Comparison of ENCODE assay signal across 15 mouse cellular contexts in the genomic region with DNA sequence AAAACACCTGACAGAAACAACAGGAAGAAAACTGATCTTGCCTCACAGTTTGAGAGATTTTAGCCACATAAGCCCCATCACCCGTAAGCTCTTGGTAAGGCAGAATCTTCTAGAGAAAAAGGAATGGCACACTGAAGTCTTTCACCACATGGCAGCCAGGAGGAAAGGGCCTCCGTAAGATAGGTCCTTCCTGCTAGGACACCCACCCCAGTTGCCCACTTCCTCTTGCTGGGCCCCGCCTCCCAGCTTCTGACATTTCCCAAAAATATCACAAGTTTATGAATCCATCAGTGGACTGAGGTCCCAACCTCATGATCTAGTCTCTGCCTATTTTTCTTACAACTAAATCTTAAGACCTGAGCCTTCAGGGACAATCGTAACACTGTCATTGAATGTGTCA.
DNase-seq lines count a peak whose midpoint lies in the region; ATAC-seq and TF ChIP-seq lines count a peak whose summit lies in the region.
"Had no signal": no experiment of that assay in that cellular context is flagged by ENCODE, and none has a peak within 500 bp of the region (broad histone marks: within the 10 kb centered on the region; RNA-seq: fewer than 3 reads in every experiment).

No protein-coding gene starts in this region.

- no peak for TF ChIP-seq POLR2A in bone marrow macrophage, adult 2 months (IDR thresholded peaks at IDR 0.05; ENCODE audit: borderline replicate concordance, low read depth, low read length)

- 77% methylated on average over 4 of the region's 4 CpGs for WGBS in kidney, embryonic 15.5 days

- peak overlapping the region; percentile 79; the same call in 1 of the 2 replicates for H3K27ac ChIP-seq in kidney, embryonic 15.5 days
- peak overlapping the region; percentile 47 for H3K27ac ChIP-seq in bone marrow macrophage, adult 2 months (ENCODE audit: insufficient read depth, low read depth, low read length)
- H3K27ac ChIP-seq: forebrain, embryonic 13.5 days; neural tube, embryonic 15.5 days had no signal

- H3K36me3 ChIP-seq in kidney, embryonic 15.5 days: no peaks in the 10 kb centered on the region
- H3K36me3 ChIP-seq: limb, embryonic 15.5 days; neural tube, embryonic 15.5 days had no signal

- ATAC-seq in kidney, embryonic 15.5 days (replicated peaks; ENCODE audit: low FRiP score): no peak
- ATAC-seq in erythroid progenitor cell, adult 5-6 weeks (replicated peaks; ENCODE audit: low FRiP score, poor library complexity, severe bottlenecking): no peak
- ATAC-seq: forebrain, embryonic 13.5 days had no signal

- peak; percentile 87 for DNase-seq in heart, adult 11 months
- no peak for DNase-seq in heart, adult 9 months (ENCODE audit: low spot score in 2 of 2)
- DNase-seq in kidney, adult 11 months: no peak
- DNase-seq in lung, postnatal 36 days: peak; percentile 59
- no peak for DNase-seq in adrenal gland, adult 18-20 months (ENCODE audit: low spot score in 2 of 2)
- DNase-seq: B cell, adult 2 months; cerebellum, adult 8-10 months; gastrocnemius, postnatal 10 days; thymus, adult 18-20 months had no signal

- no peak overlapping the region for H3K9ac ChIP-seq in kidney, embryonic 15.5 days
- H3K9ac ChIP-seq: forebrain, embryonic 13.5 days; limb, embryonic 15.5 days; neural tube, embryonic 15.5 days had no signal

- H3K4me1 ChIP-seq in kidney, embryonic 15.5 days: peaks cover 20% of the 10 kb centered on the region
- peaks cover 24% of the 10 kb centered on the region for H3K4me1 ChIP-seq in bone marrow macrophage, adult 2 months (ENCODE audit: control insufficient read depth, insufficient read depth, low read length)
- H3K4me1 ChIP-seq: neural tube, embryonic 15.5 days had no signal

- H3K27me3 ChIP-seq in kidney, embryonic 15.5 days: no peaks in the 10 kb centered on the region
- H3K27me3 ChIP-seq: forebrain, embryonic 13.5 days; limb, embryonic 15.5 days; neural tube, embryonic 15.5 days had no signal

- no peak overlapping the region for H3K4me3 ChIP-seq in kidney, embryonic 15.5 days (replicated peaks)
- H3K4me3 ChIP-seq in bone marrow macrophage, adult 2 months (ENCODE audit: insufficient read depth, low read length): no peak overlapping the region
- H3K4me3 ChIP-seq: forebrain, embryonic 13.5 days; limb, embryonic 15.5 days; neural tube, embryonic 15.5 days had no signal

- H3K9me3 ChIP-seq in kidney, embryonic 15.5 days (replicated peaks): no peaks in the 10 kb centered on the region
- H3K9me3 ChIP-seq: limb, embryonic 15.5 days; neural tube, embryonic 15.5 days had no signal

- no peak for TF ChIP-seq CTCF in bone marrow macrophage, adult 2 months (IDR thresholded peaks at IDR 0.05; ENCODE audit: low read depth, low read length)

- no peak overlapping the region for H3K4me2 ChIP-seq in kidney, embryonic 15.5 days
- H3K4me2 ChIP-seq: forebrain, embryonic 13.5 days; neural tube, embryonic 15.5 days had no signal

Comparison
In these comparisons a context has a peak if more than half of its experiments do, and no peak if none do; other contexts are left out.
1. DNase-seq: peak in heart, adult 11 months (single experiment) and lung, postnatal 36 days (single experiment); none in heart, adult 9 months (0 of 2), kidney, adult 11 months (single experiment) and adrenal gland, adult 18-20 months (0 of 2).